Mouse (Mus musculus) ES-CJ7 (cell line): Measurements from ENCODE around the gene Gapvd1.
"Not testable (repeated sequence)": the region's sequence is repeated elsewhere in the genome, so short reads cannot be mapped to it uniquely, and the experiment has no call there.

Experiments
- DNase-seq: peaks from one replicate; pipeline ENCODE4 v3.0.0; 2011; ENCODE audit warnings: low read depth, low spot score

Gene Gapvd1

GRCm38 (mm10) chr2:34771368-34772226, 16.6 kb upstream of the Gapvd1 start, which contains the start of gene Hspa5:
Gene Hspa5, plus strand, starts transcription at chr2:34771970.
- DNase-seq = peak; percentile 100

GRCm38 (mm10) chr2:34770951-34771350, 15.9 kb upstream of the Gapvd1 start:
- DNase-seq = no peak

DNA sequence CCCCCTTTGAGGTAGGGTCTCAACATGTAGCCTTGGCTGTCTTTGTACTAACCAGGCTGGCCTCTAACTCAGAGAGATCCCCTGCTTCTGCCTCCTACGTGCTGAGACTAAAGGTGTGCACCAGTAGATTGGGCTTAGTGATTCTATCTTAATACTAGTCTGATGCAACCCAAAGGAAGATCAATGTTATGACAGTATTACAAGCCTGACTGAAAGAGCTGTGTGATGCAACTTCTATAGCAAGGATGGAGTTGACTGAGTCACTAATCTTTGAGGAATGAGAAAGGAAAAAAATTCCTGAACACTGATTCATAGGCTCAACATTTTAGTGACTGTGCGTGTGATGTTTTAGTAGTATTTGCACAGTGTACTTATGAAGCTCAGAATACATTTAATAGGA, 15.0 kb upstream of the Gapvd1 start:
- no peak for DNase-seq

GRCm38 (mm10) chr2:34764801-34765200, 9.8 kb upstream of the Gapvd1 start:
- peak; percentile 38 for DNase-seq

GRCm38 (mm10) chr2:34762872-34763271, 7.8 kb upstream of the Gapvd1 start:
- DNase-seq = no peak

DNA sequence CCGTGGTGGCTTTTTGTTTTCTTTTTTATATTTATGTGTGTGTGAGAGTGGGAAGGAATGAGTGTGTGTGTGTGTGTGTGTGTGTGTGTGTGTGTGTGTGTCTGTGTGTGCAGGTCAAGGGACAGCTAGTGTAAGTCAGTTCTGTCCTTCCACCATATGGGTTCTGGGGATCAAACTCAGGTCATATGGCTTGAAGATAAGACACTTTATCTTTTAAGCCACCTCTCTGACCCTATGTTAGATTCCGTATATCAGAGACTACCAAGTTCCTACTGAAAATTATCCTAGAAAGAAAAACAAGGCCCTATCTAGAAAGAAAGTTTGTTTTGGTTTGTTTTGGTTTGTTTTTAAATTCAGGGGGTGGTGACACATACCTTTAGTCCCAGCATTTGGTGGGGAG, 7.1 kb upstream of the Gapvd1 start:
- no peak for DNase-seq

DNA sequence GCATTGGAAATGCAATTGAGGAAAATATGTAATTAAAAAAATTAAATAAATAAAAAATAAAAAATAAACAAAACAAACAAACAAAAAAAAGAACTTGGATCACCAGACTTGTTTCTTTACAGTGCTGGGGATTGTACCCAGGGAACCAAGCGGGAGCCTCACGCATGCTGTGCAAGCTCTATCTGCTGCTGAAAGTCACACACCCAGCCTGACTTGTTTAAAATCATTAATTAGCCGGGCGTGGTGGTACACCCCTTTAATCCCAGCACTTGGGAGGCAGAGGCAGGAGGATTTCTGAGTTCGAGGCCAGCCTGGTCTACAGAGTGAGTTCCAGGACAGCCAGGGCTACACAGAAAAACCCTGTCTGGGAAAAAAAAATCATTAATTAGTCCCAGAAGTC, 6.2 kb upstream of the Gapvd1 start:
- DNase-seq = not testable (repeated sequence)

DNA sequence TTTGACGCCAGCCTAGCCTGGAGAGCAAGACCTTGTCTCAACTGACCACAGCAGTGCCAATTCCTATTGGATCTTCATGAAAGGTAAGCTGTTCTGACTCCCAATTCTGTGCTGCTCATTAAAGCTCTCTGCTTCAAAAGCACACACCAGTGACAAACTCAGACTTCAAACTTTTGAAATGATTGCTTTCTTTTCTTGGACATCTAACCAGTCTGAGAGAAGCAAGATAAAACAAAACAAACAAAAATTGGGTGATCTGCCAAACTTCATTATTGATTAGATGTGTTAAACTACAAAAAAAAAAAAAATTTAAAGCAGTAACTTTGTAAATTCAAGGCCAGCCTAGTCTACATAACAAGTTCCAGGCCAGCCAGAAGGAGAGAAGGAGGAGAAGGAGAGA, 2.3 kb upstream of the Gapvd1 start:
- no peak for DNase-seq

- DNase-seq = peak; percentile 78
Measured at GRCm38 (mm10) chr2:34753811-34754550, 1.1 kb downstream of the Gapvd1 start.

DNA sequence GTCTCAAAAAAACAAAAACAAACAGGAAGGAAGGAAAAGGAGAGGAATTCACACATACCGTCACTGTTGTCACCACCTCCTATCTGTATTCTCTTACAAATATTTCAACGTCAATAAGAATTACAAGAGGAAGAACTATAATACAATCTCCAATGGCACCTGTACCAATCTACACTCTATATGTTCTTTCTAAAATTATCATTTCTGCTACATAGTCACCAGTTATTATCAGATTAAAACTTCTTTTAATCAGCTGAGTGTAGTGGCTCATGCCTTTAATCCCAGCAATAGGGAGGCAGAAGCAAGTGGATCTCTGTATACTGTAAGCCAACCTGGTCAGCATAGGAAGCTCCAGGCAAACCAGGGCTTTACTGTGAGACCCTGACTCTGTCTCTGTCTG, 4.8 kb downstream of the Gapvd1 start:
- no peak for DNase-seq

- DNase-seq = no peak
Measured at GRCm38 (mm10) chr2:34748479-34748878, 6.6 kb downstream of the Gapvd1 start.

- no peak for DNase-seq
Measured at GRCm38 (mm10) chr2:34745673-34746072, 9.4 kb downstream of the Gapvd1 start.

DNA sequence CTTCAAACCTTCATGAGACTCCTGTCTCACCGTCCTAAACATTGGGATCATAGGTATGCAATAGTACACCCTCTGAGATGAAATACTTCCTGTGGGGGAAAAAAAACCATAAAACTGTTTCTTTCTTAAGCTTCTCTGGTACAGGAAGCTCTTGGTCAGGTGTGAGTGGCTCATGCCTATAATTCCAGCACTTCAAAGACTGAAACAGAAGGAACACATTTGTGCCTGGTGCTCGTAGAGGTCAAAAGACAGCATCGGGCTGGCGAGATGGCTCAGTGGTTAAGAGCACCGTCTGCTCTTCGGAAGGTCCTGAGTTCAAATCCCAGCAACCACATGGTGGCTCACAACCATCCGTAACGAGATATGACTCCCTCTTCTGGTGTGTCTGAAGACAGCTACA, 10.6 kb downstream of the Gapvd1 start:
- DNase-seq = no peak

DNA sequence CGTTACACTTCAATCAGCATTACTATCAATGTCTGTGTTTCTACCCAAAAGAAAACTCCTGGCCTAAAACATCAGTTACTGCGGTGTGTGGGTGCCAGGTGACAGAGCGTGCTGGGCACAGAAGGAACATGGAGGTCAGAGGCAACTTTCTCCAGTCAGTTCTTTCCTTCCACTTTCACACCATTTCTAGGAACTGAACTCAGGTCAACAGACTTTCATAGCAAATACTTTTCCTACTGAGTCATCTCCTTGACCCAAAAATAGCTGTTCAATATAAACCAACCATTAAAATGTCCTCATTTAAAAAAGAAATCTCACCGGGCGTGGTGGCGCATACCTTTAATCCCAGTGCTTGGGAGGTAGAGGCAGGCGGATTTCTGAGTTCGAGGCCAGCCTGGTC, 12.4 kb downstream of the Gapvd1 start:
- no peak for DNase-seq

DNA sequence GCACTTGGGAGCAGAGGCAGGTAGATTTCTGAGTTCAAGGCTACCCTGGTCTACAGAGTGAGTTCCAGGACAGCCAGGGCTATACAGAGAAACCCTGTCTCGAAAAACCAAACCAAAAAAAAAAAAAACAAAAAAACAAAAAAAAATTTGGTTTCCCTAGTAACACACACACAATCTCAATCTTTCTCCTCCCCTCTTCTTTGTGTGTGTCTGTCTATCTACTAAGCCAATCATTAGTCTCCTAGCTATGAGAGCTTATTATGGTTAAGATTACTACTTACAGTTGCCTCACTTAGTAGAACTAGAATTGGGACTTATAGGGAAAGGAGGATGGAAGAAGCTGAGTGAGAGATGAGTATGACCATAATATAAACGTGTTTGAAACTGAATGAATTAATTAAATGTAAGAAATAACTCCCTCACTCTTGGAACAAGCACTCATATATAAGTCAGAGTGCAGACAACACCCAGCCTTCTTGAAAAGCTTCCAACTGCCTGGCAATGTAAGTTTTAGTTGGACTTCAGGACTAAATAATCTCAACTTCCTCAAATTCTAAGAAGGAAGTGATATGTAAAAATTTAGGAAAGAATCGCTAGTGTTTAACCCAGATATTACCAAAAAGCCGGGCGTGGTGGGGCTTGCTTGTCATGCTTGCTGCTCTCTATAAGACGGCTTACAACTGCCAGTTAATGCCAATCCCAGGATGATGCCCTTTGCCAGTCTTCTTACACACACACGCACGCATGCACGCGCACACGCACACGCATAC, 13.5 kb downstream of the Gapvd1 start:
- DNase-seq = no peak

GRCm38 (mm10) chr2:34739684-34740391, 15.2 kb downstream of the Gapvd1 start:
- DNase-seq = no peak

- DNase-seq = no peak
Measured at GRCm38 (mm10) chr2:34737911-34738310, 17.1 kb downstream of the Gapvd1 start.

DNA sequence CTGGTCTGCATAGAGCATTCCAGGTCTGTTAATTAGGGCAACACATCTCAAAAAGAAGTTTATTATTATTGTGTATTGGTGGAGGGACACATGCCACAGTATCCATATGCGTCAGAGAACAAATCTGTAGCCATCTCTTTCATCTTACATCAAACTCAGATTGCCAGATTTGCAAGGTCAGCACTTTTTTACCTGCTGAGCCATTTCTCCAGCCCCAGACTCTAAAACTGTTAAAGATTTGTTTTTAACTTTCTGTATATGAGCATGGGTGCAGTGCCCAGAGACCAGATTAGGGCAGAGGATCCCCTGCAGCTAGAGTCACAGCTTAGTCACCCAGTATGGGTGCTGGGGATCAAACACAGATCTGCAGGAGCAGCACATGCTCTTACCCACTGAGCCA, 18.4 kb downstream of the Gapvd1 start:
- DNase-seq = no peak

DNA sequence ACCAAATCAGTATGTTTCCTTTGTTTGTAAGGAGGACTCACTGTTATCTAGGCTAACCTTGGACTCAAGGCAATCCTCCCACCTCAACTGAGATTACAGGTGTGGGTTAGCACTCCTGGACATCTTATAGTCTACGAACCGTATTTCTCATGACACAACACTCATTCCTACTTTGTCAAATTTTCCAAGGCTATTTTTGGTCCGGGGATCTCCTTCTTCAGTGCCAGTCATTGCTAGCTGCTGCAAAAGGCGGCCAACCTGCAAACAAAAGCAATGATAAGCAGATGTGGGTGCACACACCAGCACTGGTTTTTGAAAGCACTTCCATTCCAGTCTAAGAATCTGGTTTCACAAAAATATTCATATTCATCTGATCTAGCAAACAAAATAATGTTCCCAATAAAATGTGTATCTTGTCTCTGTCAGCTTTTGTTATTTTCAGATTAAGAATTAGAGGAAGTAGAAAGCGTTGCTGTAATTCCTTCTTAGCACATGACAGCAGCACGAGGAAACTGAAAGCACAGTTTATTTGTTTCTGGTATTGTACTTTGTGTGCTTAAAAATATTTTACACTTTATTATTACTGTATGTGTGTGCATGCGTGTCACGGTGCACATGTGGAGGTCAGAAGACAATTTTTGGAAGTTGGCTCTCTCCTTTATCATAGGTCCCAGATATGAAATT, 27.8 kb downstream of the Gapvd1 start:
- DNase-seq = no peak

GRCm38 (mm10) chr2:34725269-34725668, 29.8 kb downstream of the Gapvd1 start:
- no peak for DNase-seq

DNA sequence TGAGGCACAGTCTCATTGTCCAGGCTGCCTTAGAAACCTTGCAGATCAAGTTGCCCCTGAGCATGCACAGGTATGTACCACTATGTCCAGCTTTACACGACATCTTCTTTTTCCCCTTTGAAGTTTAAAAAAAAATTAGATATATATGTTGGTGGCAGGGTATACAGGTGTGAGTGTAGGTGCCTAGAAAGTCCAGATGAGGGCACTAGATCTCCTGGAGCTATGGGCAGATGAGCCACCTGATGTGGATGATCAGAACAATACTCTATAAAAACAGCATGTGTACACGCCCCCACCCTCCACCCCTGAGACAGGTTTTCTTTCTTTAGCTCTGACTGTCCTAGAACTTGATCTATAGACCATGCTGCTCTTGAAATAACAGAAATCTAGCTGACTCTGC, 36.8 kb downstream of the Gapvd1 start:
- DNase-seq = peak; percentile 19
